Mouse (Mus musculus) urinary bladder, postnatal 25 days (tissue): ENCODE results near the gene Rtp3.

Experiments used
- DNase-seq: peaks from one replicate; pipeline ENCODE4 v3.0.0; 2022; ENCODE audit warnings: low spot score

Rtp3 gene

GRCm38 (mm10) chr9:110979411-110979810 lies 11.0 kb downstream of the Rtp3 start:
- DNase-seq = no peak

DNA sequence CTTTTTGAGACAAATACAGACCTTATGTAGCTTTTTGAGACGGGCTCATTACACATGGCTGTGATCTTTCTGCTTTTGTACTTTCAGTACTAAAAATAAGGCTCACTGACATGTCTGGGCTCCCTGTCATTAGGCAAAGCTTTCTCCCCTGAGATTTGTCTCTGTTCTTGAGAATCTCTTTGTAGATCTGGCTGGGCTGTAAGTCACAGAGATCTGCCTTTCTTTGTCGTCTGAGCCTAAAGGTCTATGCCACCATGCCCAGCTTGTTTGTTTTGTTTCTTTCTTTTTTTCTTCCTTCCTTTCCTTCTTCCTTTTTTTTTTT lies 24.5 kb downstream of the Rtp3 start:
- DNase-seq = no peak

GRCm38 (mm10) chr9:110965062-110965909 lies 25.1 kb downstream of the Rtp3 start:
- DNase-seq = no peak

DNA sequence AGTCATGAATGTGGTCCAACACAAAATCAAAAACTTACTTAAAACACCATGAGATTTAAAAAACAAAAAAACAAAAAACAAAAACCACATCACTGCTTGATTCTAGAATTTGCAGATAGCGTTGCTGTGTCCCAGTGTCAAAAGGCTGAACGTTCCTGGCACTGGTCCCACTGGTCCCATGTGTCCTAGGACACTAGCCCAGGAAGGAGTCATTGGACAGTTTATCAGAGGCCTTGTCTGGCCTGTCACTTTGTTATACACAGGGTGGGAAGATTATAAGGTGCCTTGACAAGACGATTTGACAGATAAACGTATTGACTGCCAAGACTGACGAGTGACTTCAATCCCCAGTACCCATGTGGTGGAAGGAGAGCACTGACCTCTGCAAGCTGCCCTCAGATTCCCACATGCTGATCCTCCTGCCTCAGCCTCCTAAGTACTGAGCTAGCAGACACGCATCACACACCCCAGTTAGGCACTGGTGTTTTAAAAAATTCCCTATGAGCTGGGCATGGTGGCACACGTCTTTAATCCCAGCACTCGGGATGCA lies 26.7 kb downstream of the Rtp3 start:
- no peak for DNase-seq

DNA sequence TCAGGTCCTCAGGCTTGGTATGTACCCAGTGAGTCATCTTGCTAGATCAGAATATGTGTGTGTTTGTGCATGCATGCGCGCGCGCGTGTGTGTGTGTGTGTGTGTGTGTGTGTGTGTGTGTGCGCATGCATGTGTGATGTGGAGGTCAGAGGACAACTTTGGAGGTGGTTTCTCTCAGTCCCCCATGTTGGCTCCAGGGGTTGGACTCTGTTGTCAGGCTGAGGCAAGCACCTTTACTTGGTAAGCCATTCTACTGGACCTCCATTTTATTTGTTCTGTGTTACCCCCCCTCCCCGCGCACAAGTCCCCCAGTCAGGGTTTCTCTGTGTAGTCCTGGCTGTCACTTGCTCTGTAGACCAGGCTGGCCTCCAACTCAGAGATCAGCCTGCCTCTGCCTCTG lies 29.0 kb downstream of the Rtp3 start:
- no peak for DNase-seq

- no peak for DNase-seq
Observed at GRCm38 (mm10) chr9:110960230-110961149, 29.9 kb downstream of the Rtp3 start.

GRCm38 (mm10) chr9:110959669-110960068 lies 30.7 kb downstream of the Rtp3 start:
- DNase-seq = no peak

- no peak for DNase-seq
Observed at GRCm38 (mm10) chr9:110955962-110956361, 34.4 kb downstream of the Rtp3 start.

DNA sequence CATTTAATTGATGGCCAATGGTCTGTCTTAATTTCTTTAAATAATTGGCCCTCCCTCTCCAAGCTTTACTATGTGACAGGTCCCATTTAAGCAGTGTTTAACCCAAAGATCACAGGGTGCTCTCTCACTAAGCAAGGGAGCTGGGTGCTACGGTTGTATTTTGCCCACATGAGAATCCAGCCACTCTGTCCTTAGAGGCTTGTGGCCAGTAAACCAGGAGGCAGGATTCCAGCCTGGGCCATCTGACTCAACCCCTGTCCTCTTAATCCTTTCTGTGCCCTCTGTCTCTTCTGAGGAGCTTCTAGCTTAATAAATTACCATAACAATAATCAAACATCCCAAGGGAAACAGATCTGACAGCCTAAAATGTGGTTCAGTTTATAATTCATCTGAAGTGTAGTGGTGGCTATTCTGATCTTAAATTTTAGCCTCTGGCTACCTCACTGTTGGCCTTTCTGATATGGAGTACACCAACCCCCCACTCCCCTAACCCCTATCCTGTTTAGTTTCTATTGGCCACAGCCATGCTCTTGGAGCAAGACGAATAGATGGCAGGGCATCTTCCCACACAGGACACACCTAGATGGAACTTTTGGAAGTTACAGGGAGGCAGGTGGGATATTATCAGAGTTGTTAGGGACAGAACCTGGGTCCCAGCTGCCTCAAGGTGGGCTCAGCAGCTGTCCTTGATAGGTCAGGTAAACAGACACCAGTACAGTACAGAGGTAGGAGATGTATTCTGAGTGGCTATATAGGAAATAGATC lies 35.5 kb downstream of the Rtp3 start:
- no peak for DNase-seq

DNA sequence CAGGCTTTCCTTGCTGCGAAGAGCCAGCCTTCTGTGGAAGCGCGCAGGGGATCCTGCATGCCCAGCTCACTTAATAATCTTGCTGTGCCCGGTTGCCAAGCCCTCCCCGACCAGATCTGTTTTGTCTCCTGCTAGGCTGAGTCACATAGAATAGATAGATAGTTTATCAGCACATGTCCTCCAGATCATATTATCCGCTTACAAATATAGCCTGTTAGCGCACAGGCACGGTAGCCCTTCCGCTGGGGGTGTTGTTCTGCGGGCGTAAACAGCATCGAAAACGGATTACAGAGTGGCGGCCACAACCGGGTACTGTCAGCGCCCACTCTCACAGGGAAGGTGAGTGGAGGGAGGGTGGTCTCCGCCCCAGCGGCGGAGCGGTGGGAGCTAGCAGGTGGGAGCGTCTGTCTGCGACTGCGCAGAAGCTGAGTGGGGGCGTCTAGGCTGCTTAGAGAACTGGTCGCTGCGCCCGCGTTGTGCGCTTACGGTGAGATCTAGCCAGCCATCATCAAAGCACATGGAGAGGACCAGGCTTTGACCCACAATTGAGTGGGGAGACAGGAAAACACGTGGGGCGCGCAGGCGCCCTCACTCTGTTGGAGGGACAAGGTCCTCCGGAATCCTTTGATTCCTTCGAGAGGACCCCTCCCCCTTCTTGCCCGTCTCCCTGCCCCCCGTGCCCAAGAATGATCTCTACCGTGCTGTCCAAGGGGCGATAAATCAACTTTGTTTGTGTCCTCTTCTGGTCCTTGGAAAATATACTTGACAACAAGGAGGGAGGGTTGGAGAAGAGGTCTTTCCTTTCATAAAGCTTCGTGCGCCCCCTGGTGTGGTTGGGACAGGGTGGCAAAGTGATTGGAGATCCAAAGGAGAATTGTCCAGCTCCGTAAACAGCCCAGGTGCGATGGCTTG lies 36.6 kb downstream of the Rtp3 start:
- DNase-seq = peak; percentile 40

- no peak for DNase-seq
Observed at GRCm38 (mm10) chr9:110952931-110953549, 37.3 kb downstream of the Rtp3 start.

DNA sequence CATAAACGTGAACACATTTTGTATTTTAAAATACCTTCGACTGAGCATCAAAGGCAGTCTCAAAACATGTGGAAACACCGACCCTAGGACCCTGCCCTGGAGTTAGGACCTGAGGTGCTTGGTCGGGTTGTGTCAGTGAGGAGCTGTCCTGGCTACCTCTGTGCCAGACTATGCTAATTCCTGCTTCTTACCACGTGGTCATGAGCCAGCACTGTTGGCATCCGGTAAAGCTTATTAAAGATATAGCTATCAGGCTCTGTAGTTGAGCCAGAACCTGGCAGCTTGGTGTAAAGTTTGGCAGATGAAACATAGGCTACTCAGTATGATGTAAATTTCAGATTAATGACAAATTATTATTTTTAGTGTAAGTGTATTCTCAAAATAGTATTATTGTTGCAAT lies 38.0 kb downstream of the Rtp3 start:
- no peak for DNase-seq

DNA sequence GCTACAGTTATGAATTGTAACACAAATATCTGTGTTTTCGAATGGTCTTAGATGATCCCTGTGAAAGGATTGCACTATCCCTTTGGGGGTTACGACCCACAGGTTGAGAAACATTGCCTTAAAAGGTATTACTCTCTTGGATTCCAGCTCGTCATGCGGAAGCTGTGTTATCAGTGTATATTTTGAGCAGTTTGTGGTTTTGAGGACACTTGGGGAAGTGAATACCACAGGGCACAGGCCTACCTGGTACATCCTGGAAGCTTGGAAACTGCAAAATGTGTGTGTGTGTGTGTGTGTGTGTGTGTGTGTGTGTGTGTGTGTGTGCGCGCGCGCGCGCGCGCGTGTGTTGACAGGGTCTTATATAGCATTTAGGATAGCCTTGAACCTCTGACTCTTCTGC lies 38.5 kb downstream of the Rtp3 start:
- DNase-seq = no peak

GRCm38 (mm10) chr9:110951397-110951796 lies 39.0 kb downstream of the Rtp3 start, which contains the start of gene Lrrc2:
TSS of gene Lrrc2 (plus strand) at chr9:110951545.
- no peak for DNase-seq

- DNase-seq = no peak
Observed at GRCm38 (mm10) chr9:110950109-110950508, 40.3 kb downstream of the Rtp3 start.

DNA sequence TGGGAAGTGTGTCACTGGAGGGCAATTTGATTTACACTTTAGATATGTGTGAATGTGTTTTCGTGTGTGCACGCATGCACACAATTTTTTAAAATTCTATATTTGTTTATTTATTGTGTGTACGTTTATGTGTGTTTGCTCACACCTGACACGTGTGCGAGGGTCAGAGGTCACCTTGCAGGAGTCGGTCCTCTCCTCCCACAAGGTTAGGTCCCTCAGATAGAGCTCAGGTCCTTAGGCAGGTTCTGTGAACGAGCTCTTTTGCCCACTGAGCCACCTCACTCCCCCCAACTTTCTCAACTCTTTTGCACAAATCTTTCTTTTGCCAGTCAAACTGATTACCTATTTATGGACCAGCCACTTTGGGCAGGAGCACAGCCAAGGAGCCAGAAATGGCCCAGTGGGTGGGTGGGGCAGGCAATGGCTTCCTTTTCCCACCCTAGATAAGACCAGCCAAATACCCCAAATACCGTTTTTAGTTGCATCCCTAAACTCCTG lies 41.5 kb downstream of the Rtp3 start:
- no peak for DNase-seq

DNA sequence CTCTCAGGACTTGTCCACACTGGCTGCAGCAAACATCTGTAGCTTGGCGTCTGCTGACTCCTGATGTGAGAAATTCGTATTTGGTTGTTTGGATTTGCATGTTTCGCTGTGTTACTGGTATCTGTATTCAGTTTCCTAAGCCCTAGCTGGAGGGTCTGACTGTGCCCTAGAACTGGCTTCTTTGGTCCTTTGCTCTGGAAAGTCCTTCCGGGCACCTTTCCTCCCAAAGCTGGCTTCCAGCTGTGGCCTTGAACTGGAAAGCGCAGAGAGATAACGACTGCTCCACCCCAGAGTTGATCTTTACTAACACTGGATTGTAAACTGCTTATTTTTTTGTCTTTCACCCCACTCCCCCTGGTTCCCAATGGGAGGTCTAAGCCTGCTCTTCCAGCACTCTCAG lies 42.5 kb downstream of the Rtp3 start:
- DNase-seq = no peak

GRCm38 (mm10) chr9:110947261-110947661 lies 43.1 kb downstream of the Rtp3 start:
- DNase-seq = no peak

DNA sequence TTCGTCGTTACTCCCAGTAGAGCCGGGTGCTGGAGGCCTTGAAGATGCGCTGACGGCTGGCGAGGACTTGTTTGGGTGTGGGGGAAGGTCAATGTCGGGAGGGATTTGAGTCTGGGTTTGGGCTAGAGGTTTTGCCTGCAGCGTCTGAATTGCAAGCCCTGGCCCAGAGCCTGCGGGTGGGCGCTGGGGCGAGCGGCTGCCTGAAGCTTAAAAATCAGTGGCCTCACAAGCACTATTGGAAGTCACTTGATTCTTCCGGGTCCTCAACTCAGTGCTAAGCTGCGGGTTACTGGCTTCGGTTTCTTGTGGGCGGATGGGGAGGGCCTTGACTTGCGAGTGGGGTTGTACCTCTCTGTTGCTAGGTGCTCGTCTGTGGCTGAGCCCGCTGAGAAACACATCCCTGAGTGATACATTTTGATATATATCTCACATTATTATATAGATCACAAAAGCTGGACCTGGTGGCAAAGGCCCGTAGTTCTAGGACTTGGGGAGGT lies 43.8 kb downstream of the Rtp3 start:
- no peak for DNase-seq

DNA sequence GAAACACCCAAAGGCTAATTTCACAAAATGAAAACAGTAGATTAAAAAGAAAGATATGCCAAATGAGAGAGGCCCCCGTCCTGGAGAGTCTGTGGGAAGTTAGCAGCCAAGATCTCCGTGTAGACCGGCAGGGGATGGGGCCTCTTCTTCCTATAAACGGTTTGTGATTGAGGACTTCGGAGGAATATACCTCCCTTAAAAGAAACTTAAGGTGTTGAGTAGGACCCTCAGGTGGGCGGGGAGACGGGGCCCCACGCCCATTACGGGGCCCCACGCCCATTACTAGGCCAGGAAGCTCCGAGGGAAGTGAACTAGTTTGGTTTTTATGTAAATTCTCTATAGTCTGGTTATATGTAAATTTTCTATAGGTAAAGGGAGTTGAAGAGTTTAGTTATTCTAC lies 44.5 kb downstream of the Rtp3 start, which contains the start of gene Tdgf1:
Gene Tdgf1, minus strand, starts transcription at position 233 of the 400 bp plus-strand sequence.
- DNase-seq = no peak
